Mouse (Mus musculus) lung, postnatal 0 days (tissue): ENCODE data around the gene Sorbs1.

Experiments used
- CTCF ChIP-seq: IDR thresholded peaks from 2 replicates; pipeline ENCODE4 v1.5.1; 2016; ENCODE audit warnings: antibody characterized with exemption, mild to moderate bottlenecking
- EP300 ChIP-seq: IDR thresholded peaks from 2 replicates; pipeline ENCODE4 v1.6.1; 2016; ENCODE audit warnings: antibody characterized with exemption, mild to moderate bottlenecking, control low read depth

GRCm38 (mm10) chr19:40318511-40318910 is 195.1 kb downstream of the Sorbs1 start:
- TF ChIP-seq CTCF (no peak), EP300 (no peak)
